Mouse (Mus musculus) midbrain, postnatal 0 days (tissue): ENCODE results near the gene Kalrn. TPM values are rescaled to one million over a fixed set of nuclear protein-coding genes. Genes with fewer than 3 reads are reported as not detected.

Experiments used
- ATAC-seq: fragments of 200-750 bp; cut with Nextera tagmentation; 2 replicates; pipeline ENCODE4 v1.8.0; 2017; ENCODE audit warnings: moderate number of reproducible peaks, mild to moderate bottlenecking, moderate TSS enrichment, moderate library complexity; ENCODE audit not compliant: low FRiP score
- DNase-seq: peaks from one replicate; pipeline ENCODE4 v3.0.0-alpha.2; 2015; ENCODE audit warnings: low spot score
- H3K27ac ChIP-seq: fragments of 300-500 bp; sonication (generic); 2 replicates; pipeline ENCODE4 v1.5.1; 2014; ENCODE audit warnings: low read depth, mild to moderate bottlenecking, low read length, mixed read lengths
- H3K27me3 ChIP-seq: fragments of 300-500 bp; sonication (generic); 2 replicates; pipeline ENCODE4 v1.6.1; 2014; ENCODE audit warnings: low read length, control low read depth, mixed read lengths; ENCODE audit not compliant: insufficient read depth
- H3K36me3 ChIP-seq: fragments of 300-500 bp; sonication (generic); 2 replicates; pipeline ENCODE4 v1.6.1; 2014; ENCODE audit warnings: low read length, control low read depth, mixed read lengths; ENCODE audit not compliant: insufficient read depth
- H3K4me1 ChIP-seq: fragments of 300-500 bp; sonication (generic); 2 replicates; pipeline ENCODE4 v1.6.1; 2014; ENCODE audit warnings: mild to moderate bottlenecking, control low read depth, antibody characterized with exemption, low read length, mixed read lengths; ENCODE audit not compliant: insufficient read depth
- H3K4me2 ChIP-seq: fragments of 300-500 bp; sonication (generic); 2 replicates; pipeline ENCODE4 v1.6.1; 2014; ENCODE audit warnings: low read depth, mild to moderate bottlenecking, low read length, mixed read lengths; ENCODE audit not compliant: poor library complexity, severe bottlenecking
- H3K4me3 ChIP-seq: fragments of 300-500 bp; sonication (generic); 2 replicates; pipeline ENCODE4 v1.5.1; 2014; ENCODE audit warnings: low read depth, mild to moderate bottlenecking, low read length, moderate library complexity
- H3K9ac ChIP-seq: fragments of 300-500 bp; sonication (generic); replicated peaks from 2 replicates; pipeline ENCODE4 v1.6.1; 2014; ENCODE audit warnings: mild to moderate bottlenecking, low read length, moderate library complexity, mixed read lengths; ENCODE audit not compliant: poor library complexity, severe bottlenecking
- H3K9me3 ChIP-seq: fragments of 300-500 bp; sonication (generic); 2 replicates; pipeline ENCODE4 v1.6.1; 2016; ENCODE audit warnings: low read length, control low read depth
- CTCF ChIP-seq: IDR thresholded peaks from 2 replicates; pipeline ENCODE4 v1.5.1; 2016; ENCODE audit warnings: antibody characterized with exemption, mild to moderate bottlenecking
- WGBS: fragments of 180-500 bp; shearing (Covaris S2); extraction: QIAGEN DNeasy Blood & Tissue Kit; methylation state at CpG from one replicate; pipeline ENCODE4 v1.1.7; 2014; 5-methylcytosine and 5-hydroxymethylcytosine counted together
- polyA plus RNA-seq: library from polyadenylated mRNA; unstranded; fragments of >200 nt; fragmentation: Nextera tagmentation; extraction: Ambion mirVana; gene quantifications from 2 replicates; pipeline ENCODE4 v1.2.1, GENCODE M21; 2015
- total RNA-seq: library from RNA; depleted of rRNA; stranded (reverse); fragments of >200 nt; gene quantifications from 2 replicates; pipeline ENCODE4 v1.2.3, GENCODE M21; 2014

Kalrn gene
- total and polyA plus RNA-seq, 2 experiments from 2014 or later, result 23.6 to 128 TPM

- 41% methylated on average over 10 of the region's 10 CpGs for WGBS
- ATAC-seq, result peak; percentile 78
- peak; percentile 95 for TF ChIP-seq CTCF
- peak; percentile 75 for DNase-seq
- Histone ChIP-seq H3K9me3 (no peaks in the 10 kb centered on the region), H3K4me3 (no peak overlapping the region), H3K27me3 (no peaks in the 10 kb centered on the region), H3K27ac (no peak overlapping the region), H3K4me1 (no peaks in the 10 kb centered on the region), H3K9ac (no peak overlapping the region), H3K4me2 (no peak overlapping the region), H3K36me3 (peaks cover 18% of the 10 kb centered on the region; the same call in 1 of the 2 replicates)
These were observed 380.1 kb downstream of the Kalrn start for GRCm38 (mm10) chr16:34192959-34193842.

- Histone ChIP-seq H3K27ac (no peak overlapping the region), H3K4me3 (no peak overlapping the region), H3K9ac (no peak overlapping the region), H3K4me1 (no peaks in the 10 kb centered on the region), H3K9me3 (no peaks in the 10 kb centered on the region), H3K36me3 (peaks cover 18% of the 10 kb centered on the region), H3K27me3 (no peaks in the 10 kb centered on the region), H3K4me2 (no peak overlapping the region)
- TF ChIP-seq CTCF, result peak; percentile 46
- 76% methylated on average over 3 of the region's 3 CpGs for WGBS
- ATAC-seq (no peak), DNase-seq (peak; percentile 22)
These were observed 388.6 kb downstream of the Kalrn start for GRCm38 (mm10) chr16:34184721-34185120.

- Histone ChIP-seq H3K27ac (no peak overlapping the region), H3K9me3 (no peaks in the 10 kb centered on the region), H3K27me3 (no peaks in the 10 kb centered on the region), H3K36me3 (peaks cover 14% of the 10 kb centered on the region), H3K4me1 (no peaks in the 10 kb centered on the region), H3K4me2 (no peak overlapping the region), H3K9ac (no peak overlapping the region), H3K4me3 (no peak overlapping the region)
- ATAC-seq, result no peak
- WGBS, result 88% methylated on average over 4 of the region's 4 CpGs
- no peak for TF ChIP-seq CTCF
- DNase-seq, result no peak
These were observed 390.1 kb downstream of the Kalrn start for GRCm38 (mm10) chr16:34183186-34183585.

- WGBS, result 90% methylated on average over 4 of the region's 4 CpGs
- TF ChIP-seq CTCF, result no peak
These were observed 397.7 kb downstream of the Kalrn start for GRCm38 (mm10) chr16:34175625-34176024.

GRCm38 (mm10) chr16:34172572-34173181, 400.7 kb downstream of the Kalrn start:
- no peak for DNase-seq

More at GRCm38 (mm10) chr16:34175625-34176024, 397.7 kb downstream of the Kalrn start:
- no peak overlapping the region for H3K27ac ChIP-seq
- no peak for ATAC-seq
- no peak overlapping the region for H3K4me2 ChIP-seq
- no peak overlapping the region for H3K4me3 ChIP-seq
- no peaks in the 10 kb centered on the region for H3K9me3 ChIP-seq
- H3K27me3 ChIP-seq, result no peaks in the 10 kb centered on the region
- no peak overlapping the region for H3K9ac ChIP-seq
- peaks cover 67% of the 10 kb centered on the region for H3K36me3 ChIP-seq
- H3K4me1 ChIP-seq, result no peaks in the 10 kb centered on the region
- DNase-seq, result no peak

GRCm38 (mm10) chr16:34167042-34167441, 406.3 kb downstream of the Kalrn start:
- ATAC-seq (no peak), DNase-seq (no peak)
- H3K36me3 ChIP-seq, result peaks cover 18% of the 10 kb centered on the region; the same call in 1 of the 2 replicates

More at GRCm38 (mm10) chr16:34172572-34173181, 400.7 kb downstream of the Kalrn start:
- H3K4me3 ChIP-seq, result no peak overlapping the region
- no peaks in the 10 kb centered on the region for H3K4me1 ChIP-seq
- TF ChIP-seq CTCF, result no peak
- no peak overlapping the region for H3K27ac ChIP-seq
- WGBS, result 89% methylated on average over 11 of the region's 11 CpGs
- no peaks in the 10 kb centered on the region for H3K27me3 ChIP-seq
- ATAC-seq, result no peak
- no peak overlapping the region for H3K9ac ChIP-seq
- H3K36me3 ChIP-seq, result peaks cover 61% of the 10 kb centered on the region
- H3K9me3 ChIP-seq, result no peaks in the 10 kb centered on the region
- no peak overlapping the region for H3K4me2 ChIP-seq

More at GRCm38 (mm10) chr16:34167042-34167441, 406.3 kb downstream of the Kalrn start:
- Histone ChIP-seq H3K9ac (no peak overlapping the region), H3K27me3 (no peaks in the 10 kb centered on the region), H3K4me3 (no peak overlapping the region), H3K9me3 (no peaks in the 10 kb centered on the region), H3K4me2 (no peak overlapping the region), H3K27ac (peak overlapping the region; percentile 13; the same call in 1 of the 2 replicates), H3K4me1 (0 out of 2 replicates have a peak, but pooled peaks cover 4% of the 10 kb centered on the region)
- TF ChIP-seq CTCF, result no peak
- 46% methylated on average over 5 of the region's 5 CpGs for WGBS
